8 mouse cellular contexts compared by ENCODE assay signal in the genomic region with DNA sequence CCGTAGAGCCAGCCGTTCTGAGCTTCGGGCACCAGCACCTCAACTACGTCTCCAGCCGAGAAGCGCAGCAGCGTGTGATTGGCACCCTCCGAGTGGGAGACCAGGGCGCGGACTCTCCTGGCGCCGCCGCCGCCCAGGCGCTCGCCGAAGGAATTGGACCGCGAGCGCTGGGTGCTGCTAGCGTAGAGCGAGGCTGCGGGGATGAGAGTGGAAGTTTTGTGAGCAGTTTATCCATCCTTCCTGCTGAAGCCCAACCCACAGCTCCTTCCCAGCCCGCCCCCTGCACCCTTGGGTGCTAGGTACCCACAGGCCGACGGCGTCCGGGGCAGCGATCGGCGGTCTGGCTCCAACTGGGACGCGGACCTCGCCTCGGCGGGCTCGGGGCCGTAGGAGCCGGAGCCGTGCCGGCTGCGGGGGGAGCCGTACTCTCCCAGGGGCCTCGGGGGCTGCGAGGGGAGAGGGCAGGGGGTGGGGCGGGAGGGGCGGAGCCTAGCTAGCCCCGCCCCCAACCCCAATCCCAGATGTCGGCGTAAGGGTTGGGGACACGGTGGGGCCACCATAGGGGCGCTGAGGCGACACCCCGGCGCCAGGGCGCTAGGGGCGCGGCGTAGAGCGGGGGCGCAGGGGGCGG. TPM values are rescaled to one million over a fixed set of nuclear protein-coding genes. Genes with fewer than 3 reads are reported as not detected.
A peak's percentile ranks its signal among the peaks of the same experiment; 100 is the strongest.
DNase-seq lines count a peak whose midpoint lies in the region; ATAC-seq and TF ChIP-seq lines count a peak whose summit lies in the region.

No protein-coding gene starts in this region.

- WGBS in kidney, postnatal 0 days, result 1% methylated on average over 58 of the region's 62 CpGs
- under 1% methylated on average over 61 of the region's 62 CpGs for WGBS in midbrain, embryonic 10.5 days

- H3K27ac ChIP-seq in brown adipose tissue, adult 24 weeks (replicated peaks; ENCODE audit: low read depth, low read length), result no peak overlapping the region
- H3K27ac ChIP-seq in kidney, postnatal 0 days, result no peak overlapping the region
- H3K27ac ChIP-seq in midbrain, embryonic 10.5 days (replicated peaks), result peak overlapping the region; percentile 82

- H3K4me3 ChIP-seq in brown adipose tissue, adult 24 weeks (ENCODE audit: insufficient read depth, low read depth, low read length), result peak overlapping the region; percentile 46
- peak overlapping the region; percentile 45 for H3K4me3 ChIP-seq in kidney, postnatal 0 days (replicated peaks; ENCODE audit: low read depth, low read length)
- H3K4me3 ChIP-seq in midbrain, embryonic 10.5 days, result peak overlapping the region; percentile 86

- intact Hi-C loops in left cerebral cortex, postnatal 14 days (cut with DNase I), result no loop called here
- intact Hi-C loops in left cerebral cortex, postnatal 4 days (cut with DNase I), result no loop called here

- peak; percentile 15; the same call in 1 of the 2 replicates for ATAC-seq in kidney, postnatal 0 days (replicated peaks; ENCODE audit: low FRiP score, low read depth)

- no peaks in the 10 kb centered on the region for H3K4me1 ChIP-seq in brown adipose tissue, adult 24 weeks (ENCODE audit: control insufficient read depth, insufficient read depth, insufficient read length, low read length)
- H3K4me1 ChIP-seq in kidney, postnatal 0 days (replicated peaks; ENCODE audit: insufficient read depth, low read length), result no peaks in the 10 kb centered on the region; the same call in 1 of the 2 replicates
- H3K4me1 ChIP-seq in midbrain, embryonic 10.5 days, result peaks cover 20% of the 10 kb centered on the region

- no peaks in the 10 kb centered on the region for H3K9me3 ChIP-seq in kidney, postnatal 0 days (replicated peaks; ENCODE audit: low read length)
- no peaks in the 10 kb centered on the region for H3K9me3 ChIP-seq in midbrain, embryonic 10.5 days (replicated peaks)

- H3K27me3 ChIP-seq in kidney, postnatal 0 days (ENCODE audit: insufficient read depth, low read length), result no peaks in the 10 kb centered on the region
- peaks cover 77% of the 10 kb centered on the region for H3K27me3 ChIP-seq in midbrain, embryonic 10.5 days (ENCODE audit: low read depth, poor library complexity, severe bottlenecking)

- peak overlapping the region; percentile 98 for H3K4me2 ChIP-seq in kidney, postnatal 0 days (ENCODE audit: low read length)

- H3K36me3 ChIP-seq in kidney, postnatal 0 days (ENCODE audit: insufficient read depth, low read length), result no peaks in the 10 kb centered on the region
- H3K36me3 ChIP-seq in midbrain, embryonic 10.5 days, result no peaks in the 10 kb centered on the region

- TF ChIP-seq CTCF in kidney, postnatal 0 days (IDR thresholded peaks at IDR 0.05; ENCODE audit: low read depth), result no peak

- DNase-seq in left cerebral cortex, postnatal 14 days (ENCODE audit: low spot score in 2 of 2), result peak; percentile 37 to 61
- DNase-seq in left cerebral cortex, postnatal 4 days, result no peak
- DNase-seq in frontal cortex, postnatal 36 days (ENCODE audit: low spot score in 2 of 2), result peak; percentile 63 to 64
- DNase-seq in kidney, postnatal 0 days (ENCODE audit: low spot score), result peak; percentile 52
- DNase-seq in midbrain, embryonic 10.5 days (ENCODE audit: low spot score), result peak; percentile 51
- DNase-seq in testis, postnatal 14 days (ENCODE audit: low spot score), result peak; percentile 34
- DNase-seq in spleen, postnatal 4 days (ENCODE audit: low spot score in 2 of 2), result no peak

- H3K9ac ChIP-seq in kidney, postnatal 0 days (ENCODE audit: low read depth, low read length), result peak overlapping the region; percentile 64

RNA-seq across cellular contexts. Expression of a gene that starts 6.6 kb away (rescaled TPM):
- not detected for total RNA-seq in left cerebral cortex, postnatal 14 days (2021)
- total RNA-seq in left cerebral cortex, postnatal 4 days (2021), result not detected
- not detected in 2 replicates for polyA plus RNA-seq in brown adipose tissue, adult 24 weeks (2012; ENCODE audit: insufficient read depth, insufficient read length, missing spikeins)
- 0.23 TPM in 1 of 2 replicates, not detected in the other for polyA plus RNA-seq in kidney, postnatal 0 days (2015; fragmentation: Nextera tagmentation; extraction: Ambion mirVana)
- 0.06 and 0.14 TPM in 2 replicates for polyA plus RNA-seq in midbrain, embryonic 10.5 days (2016; fragmentation: Nextera tagmentation; extraction: Ambion mirVana)

RNA-seq across cellular contexts. Expression of a gene that starts 24.1 kb away (rescaled TPM):
- 1 to 10 TPM; 3.3 to 7.0 TPM for total RNA-seq in left cerebral cortex, postnatal 14 days (2021)
- 10 to 100 TPM in 1 of 2 experiments, 1 to 10 TPM in 1; 10.0 to 11.3 TPM for total RNA-seq in left cerebral cortex, postnatal 4 days (2021)
- 0.54 and 1.1 TPM in 2 replicates for polyA plus RNA-seq in brown adipose tissue, adult 24 weeks (2012; ENCODE audit: insufficient read depth, insufficient read length, missing spikeins)
- polyA plus RNA-seq in kidney, postnatal 0 days (2015; fragmentation: Nextera tagmentation; extraction: Ambion mirVana), result 23.9 and 25.0 TPM in 2 replicates
- 1.1 and 2.4 TPM in 2 replicates for polyA plus RNA-seq in midbrain, embryonic 10.5 days (2016; fragmentation: Nextera tagmentation; extraction: Ambion mirVana)

RNA-seq across cellular contexts. Expression of a gene that starts 32.0 kb away (rescaled TPM):
- 1 to 10 TPM in 1 of 2 experiments, under 1 TPM in 1; 0.94 to 1.2 TPM for total RNA-seq in left cerebral cortex, postnatal 14 days (2021)
- total RNA-seq in left cerebral cortex, postnatal 4 days (2021), result 1 to 10 TPM; 1.9 to 2.4 TPM
- polyA plus RNA-seq in brown adipose tissue, adult 24 weeks (2012; ENCODE audit: insufficient read depth, insufficient read length, missing spikeins), result 1.2 TPM in 1 of 2 replicates, not detected in the other
- polyA plus RNA-seq in kidney, postnatal 0 days (2015; fragmentation: Nextera tagmentation; extraction: Ambion mirVana), result 0.33 and 0.42 TPM in 2 replicates
- polyA plus RNA-seq in midbrain, embryonic 10.5 days (2016; fragmentation: Nextera tagmentation; extraction: Ambion mirVana), result 0.12 and 0.34 TPM in 2 replicates

RNA-seq across cellular contexts. Expression of a gene that starts 32.2 kb away (rescaled TPM):
- 10 to 100 TPM; 52.0 to 56.4 TPM for total RNA-seq in left cerebral cortex, postnatal 14 days (2021)
- 10 to 100 TPM; 63.3 to 69.7 TPM for total RNA-seq in left cerebral cortex, postnatal 4 days (2021)
- 12.2 and 13.0 TPM in 2 replicates for polyA plus RNA-seq in brown adipose tissue, adult 24 weeks (2012; ENCODE audit: insufficient read depth, insufficient read length, missing spikeins)
- 31.8 and 35.6 TPM in 2 replicates for polyA plus RNA-seq in kidney, postnatal 0 days (2015; fragmentation: Nextera tagmentation; extraction: Ambion mirVana)
- 42.1 and 52.2 TPM in 2 replicates for polyA plus RNA-seq in midbrain, embryonic 10.5 days (2016; fragmentation: Nextera tagmentation; extraction: Ambion mirVana)

Comparison
In these comparisons a context has a peak if more than half of its experiments do, and no peak if none do; other contexts are left out.
1. DNase-seq: peak in left cerebral cortex, postnatal 14 days (2 of 2), frontal cortex, postnatal 36 days (2 of 2), kidney, postnatal 0 days (single experiment), midbrain, embryonic 10.5 days (single experiment) and testis, postnatal 14 days (single experiment); none in left cerebral cortex, postnatal 4 days (single experiment) and spleen, postnatal 4 days (0 of 2).
2. Peak in every context shown above with its lines, with median percentiles within 50 percentile points of each other: H3K4me3 ChIP-seq.